Mouse (Mus musculus): ENCODE data around the gene Bpifa1.

The Bpifa1 gene

DNA sequence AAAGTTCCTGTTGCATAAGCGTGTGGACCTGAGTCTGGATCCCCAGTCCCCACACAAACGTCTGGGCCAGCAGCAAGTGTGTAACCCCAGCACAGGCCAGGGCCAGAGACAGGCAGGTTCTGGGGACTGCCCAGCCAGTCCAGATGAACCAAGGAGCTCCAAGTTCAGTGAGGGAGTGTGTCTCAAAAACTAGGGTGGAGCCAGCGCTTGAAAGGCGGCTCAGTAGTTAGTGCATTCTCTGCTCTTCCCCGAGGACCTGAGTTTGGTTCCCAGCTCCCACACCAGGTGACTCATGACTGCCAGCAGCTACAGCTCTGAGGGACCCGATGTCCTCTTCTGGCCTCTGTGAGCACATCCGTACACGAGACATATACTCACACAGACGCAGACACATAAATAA is 54.4 kb downstream of the Bpifa1 start:
- no peak for DNase-seq (ENCODE audit: extremely low read depth, low read depth, low spot score)
